Mouse (Mus musculus): ENCODE measurements around the gene Cldnd2.

- TF ChIP-seq POLR2A (IDR thresholded peaks at IDR 0.05; ENCODE audit: extremely low read depth, insufficient read depth, low read length) (no peak), CTCF (IDR thresholded peaks at IDR 0.05; ENCODE audit: low read depth, low read length) (no peak)
Observed at GRCm38 (mm10) chr7:43423991-43424625, 16.5 kb upstream of the Cldnd2 start.

All from liver, adult 2 months (tissue).